Mouse (Mus musculus): Measurements from ENCODE around the gene Klhl20. TPM values are rescaled to one million over a fixed set of nuclear protein-coding genes. Genes with fewer than 3 reads are reported as not detected.

Gene Klhl20
- polyA plus RNA-seq, 1 experiment from 2014 or later, result 3.9 TPM

GRCm38 (mm10) chr1:161038968-161039721, 92.2 kb downstream of the Klhl20 start:
- TF ChIP-seq EP300 (IDR thresholded peaks at IDR 0.05; ENCODE audit: low read depth) (no peak), CTCF (IDR thresholded peaks at IDR 0.05; ENCODE audit: low read depth) (no peak)
- Histone ChIP-seq H3K4me1 (ENCODE audit: insufficient read depth) (peaks cover 11% of the 10 kb centered on the region), H3K9ac (replicated peaks) (no peak overlapping the region), H3K9me3 (ENCODE audit: low read length) (no peaks in the 10 kb centered on the region), H3K36me3 (replicated peaks; ENCODE audit: insufficient read depth, low read length) (peaks cover 43% of the 10 kb centered on the region), H3K27ac (ENCODE audit: low read depth) (peak overlapping the region; percentile 45; the same call in 1 of the 2 replicates), H3K27me3 (ENCODE audit: insufficient read depth, low read length) (no peaks in the 10 kb centered on the region), H3K4me2 (ENCODE audit: low read depth, low read length) (no peak overlapping the region), H3K4me3 (ENCODE audit: low read depth, low read length) (no peak overlapping the region)
- WGBS (ENCODE audit: insufficient replicate concordance), result 29% methylated on average over 3 of the region's 3 CpGs
- no peak for ATAC-seq
- DNase-seq, result no peak

Other genes starting within 250 kb of the Klhl20 start
- 2.5 and 2.6 TPM in 2 replicates for gene Rc3h1, start 225.1 kb downstream of the Klhl20 start, polyA plus RNA-seq (2015; fragmentation: Nextera tagmentation; extraction: Ambion mirVana)
- gene Serpinc1, start 152.9 kb downstream of the Klhl20 start, polyA plus RNA-seq (2015; fragmentation: Nextera tagmentation; extraction: Ambion mirVana), result 3,100 and 3,165 TPM in 2 replicates
- 2.0 and 2.3 TPM in 2 replicates for gene Zbtb37, start 96.7 kb downstream of the Klhl20 start, polyA plus RNA-seq (2015; fragmentation: Nextera tagmentation; extraction: Ambion mirVana)
- gene Dars2, start 60.9 kb downstream of the Klhl20 start, polyA plus RNA-seq (2015; fragmentation: Nextera tagmentation; extraction: Ambion mirVana), result 13.8 and 16.2 TPM in 2 replicates
- 19.5 and 20.2 TPM in 2 replicates for gene Cenpl, start 60.8 kb downstream of the Klhl20 start, polyA plus RNA-seq (2015; fragmentation: Nextera tagmentation; extraction: Ambion mirVana)
- not detected in 2 replicates for gene Ankrd45, start 11.2 kb upstream of the Klhl20 start, polyA plus RNA-seq (2015; fragmentation: Nextera tagmentation; extraction: Ambion mirVana)
- not detected in 2 replicates for gene Tex50, start 27.8 kb upstream of the Klhl20 start, polyA plus RNA-seq (2015; fragmentation: Nextera tagmentation; extraction: Ambion mirVana)
- 516 and 560 TPM in 2 replicates for gene Prdx6, start 119.7 kb upstream of the Klhl20 start, polyA plus RNA-seq (2015; fragmentation: Nextera tagmentation; extraction: Ambion mirVana)

Data from liver, postnatal 0 days (tissue).